Mouse (Mus musculus): ENCODE measurements at regions not wholly inside any gene's neighbourhood (a gene's known extent, or its start where the extent isn't known, plus 50 kb on each side); places are given as distances from the start of the nearest gene placed in this dataset.

DNA sequence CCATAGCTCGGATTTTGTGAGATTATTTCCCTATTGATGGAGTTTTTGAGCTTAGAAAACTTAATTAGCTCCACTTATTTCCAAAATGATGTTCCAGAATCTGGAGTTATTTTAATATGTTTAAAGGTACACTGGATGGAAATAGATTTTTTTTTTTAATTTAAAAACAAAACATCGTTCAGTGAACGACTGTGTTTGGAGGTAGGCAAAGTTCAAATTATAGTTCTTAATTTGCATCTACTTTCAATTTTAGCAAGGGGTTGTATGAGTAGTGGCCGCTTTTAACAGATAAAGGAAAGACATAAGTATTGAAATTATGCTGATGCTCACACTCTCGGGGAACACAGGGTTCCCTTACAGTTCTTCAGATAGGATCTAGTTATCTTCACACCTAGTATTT lies 284.6 kb upstream of the Adgrl2 start:
- Histone ChIP-seq H3K36me3 (no peaks in the 10 kb centered on the region), H3K27ac (no peak overlapping the region), H3K27me3 (0 out of 2 replicates have a peak, but pooled peaks cover 2% of the 10 kb centered on the region), H3K4me2 (replicated peaks) (peak overlapping the region; percentile 43; the same call in 1 of the 2 replicates), H3K9me3 (no peaks in the 10 kb centered on the region), H3K4me1 (peaks cover 4% of the 10 kb centered on the region; the same call in 1 of the 2 replicates), H3K4me3 (no peak overlapping the region), H3K9ac (no peak overlapping the region)
- WGBS: 79% methylated on average over 5 of the region's 5 CpGs
- ATAC-seq (ENCODE audit: low FRiP score, low read depth): no peak

- H3K27me3 ChIP-seq: 0 out of 2 replicates have a peak, but pooled peaks cover 2% of the 10 kb centered on the region
- no peaks in the 10 kb centered on the region for H3K36me3 ChIP-seq
- no peak overlapping the region for H3K9ac ChIP-seq
- no peak for ATAC-seq (ENCODE audit: low FRiP score, low read depth)
- H3K4me3 ChIP-seq: no peak overlapping the region
- peaks cover 4% of the 10 kb centered on the region; the same call in 1 of the 2 replicates for H3K4me1 ChIP-seq
- H3K27ac ChIP-seq: no peak overlapping the region
- 43% methylated on average over 12 of the region's 12 CpGs for WGBS
- peak overlapping the region; percentile 43 for H3K4me2 ChIP-seq (replicated peaks)
- H3K9me3 ChIP-seq: no peaks in the 10 kb centered on the region
Measured at GRCm38 (mm10) chr3:149273993-149274692, 283.8 kb upstream of the Adgrl2 start.

DNA sequence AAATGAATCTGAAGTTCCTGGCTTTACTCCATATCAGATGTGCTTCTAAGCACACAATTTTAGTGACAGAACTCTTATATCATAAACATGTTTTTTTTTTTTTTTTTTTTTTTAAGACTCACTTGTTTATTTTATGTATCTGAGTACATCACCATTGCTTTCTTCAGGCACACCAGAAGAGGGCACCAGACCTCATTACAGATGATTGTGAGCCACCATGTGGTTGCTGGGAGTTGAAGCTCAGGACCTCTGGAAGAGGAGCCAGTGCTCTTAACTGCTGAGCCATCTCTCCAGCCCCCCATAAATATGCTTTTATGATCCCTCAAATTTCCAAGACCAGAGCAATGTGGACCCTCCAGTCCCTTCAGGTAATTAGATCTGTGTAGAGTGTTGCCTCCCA lies 280.1 kb upstream of the Adgrl2 start:
- ATAC-seq (ENCODE audit: low FRiP score, low read depth): no peak
- no peaks in the 10 kb centered on the region for H3K9me3 ChIP-seq
- H3K4me2 ChIP-seq (replicated peaks): no peak overlapping the region
- H3K4me3 ChIP-seq: no peak overlapping the region
- no peaks in the 10 kb centered on the region for H3K36me3 ChIP-seq
- H3K27me3 ChIP-seq: 0 out of 2 replicates have a peak, but pooled peaks cover 2% of the 10 kb centered on the region
- no peak overlapping the region for H3K27ac ChIP-seq
- H3K9ac ChIP-seq: no peak overlapping the region
- H3K4me1 ChIP-seq: peaks cover 4% of the 10 kb centered on the region; the same call in 1 of the 2 replicates

- no peaks in the 10 kb centered on the region for H3K9me3 ChIP-seq
- no peak for ATAC-seq (ENCODE audit: low FRiP score, low read depth)
- no peaks in the 10 kb centered on the region for H3K27me3 ChIP-seq
- H3K4me2 ChIP-seq (replicated peaks): no peak overlapping the region
- no peaks in the 10 kb centered on the region for H3K4me1 ChIP-seq
- no peak overlapping the region for H3K27ac ChIP-seq
- 87% methylated on average over 3 of the region's 3 CpGs for WGBS
- H3K36me3 ChIP-seq: no peaks in the 10 kb centered on the region
- no peak overlapping the region for H3K9ac ChIP-seq
- H3K4me3 ChIP-seq: no peak overlapping the region
Measured at GRCm38 (mm10) chr3:149262332-149262970, 272.1 kb upstream of the Adgrl2 start.

DNA sequence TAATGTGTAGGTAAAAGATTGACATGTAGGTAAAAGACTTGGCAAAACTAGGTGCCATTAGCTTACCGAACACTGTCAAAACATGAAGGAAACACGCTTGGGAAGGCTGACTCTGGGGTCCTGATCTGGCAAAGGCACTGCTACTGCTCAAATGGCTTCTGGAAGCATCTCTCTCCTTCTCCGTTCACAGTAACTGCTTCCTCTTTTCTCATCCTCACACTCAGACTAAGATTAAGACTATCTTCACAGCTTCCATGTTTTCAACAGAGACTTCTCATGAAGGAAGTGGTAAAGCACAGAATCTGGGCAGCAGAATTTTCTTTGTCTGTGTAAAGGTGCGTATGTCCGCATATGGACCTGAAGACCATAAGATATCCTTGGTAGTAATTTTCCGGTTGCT lies 271.4 kb upstream of the Adgrl2 start:
- Histone ChIP-seq H3K9me3 (no peaks in the 10 kb centered on the region), H3K9ac (no peak overlapping the region), H3K27ac (no peak overlapping the region), H3K27me3 (no peaks in the 10 kb centered on the region), H3K36me3 (no peaks in the 10 kb centered on the region), H3K4me3 (no peak overlapping the region), H3K4me2 (replicated peaks) (no peak overlapping the region), H3K4me1 (peaks cover 4% of the 10 kb centered on the region)
- no peak for ATAC-seq (ENCODE audit: low FRiP score, low read depth)
- WGBS: 95% methylated on average over 6 of the region's 6 CpGs

DNA sequence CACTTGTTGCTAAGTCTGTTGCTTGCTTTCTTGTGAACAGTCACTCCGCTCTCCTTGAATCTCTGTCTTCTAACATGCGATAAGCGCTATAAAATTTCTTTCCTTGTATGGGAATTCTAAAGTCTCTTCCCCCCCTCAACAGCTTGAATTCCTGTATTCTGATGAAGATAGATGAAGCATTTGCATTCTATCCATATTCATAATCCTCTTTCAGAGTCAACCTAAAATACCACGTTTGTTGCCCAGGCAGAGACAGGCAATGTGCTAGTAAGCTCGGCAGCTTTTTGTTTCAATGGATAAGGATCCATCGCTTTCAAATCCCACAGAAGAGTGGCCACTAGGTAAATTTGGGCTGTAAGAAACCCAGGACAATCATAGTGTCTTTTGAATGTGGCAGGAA lies 268.5 kb upstream of the Adgrl2 start:
- no peaks in the 10 kb centered on the region for H3K36me3 ChIP-seq
- H3K4me2 ChIP-seq (replicated peaks): no peak overlapping the region
- ATAC-seq (ENCODE audit: low FRiP score, low read depth): no peak
- peaks cover 10% of the 10 kb centered on the region for H3K4me1 ChIP-seq
- WGBS: 91% methylated on average over 6 of the region's 6 CpGs
- H3K4me3 ChIP-seq: no peak overlapping the region
- no peaks in the 10 kb centered on the region for H3K27me3 ChIP-seq
- H3K9ac ChIP-seq: no peak overlapping the region
- no peaks in the 10 kb centered on the region for H3K9me3 ChIP-seq
- no peak overlapping the region for H3K27ac ChIP-seq

DNA sequence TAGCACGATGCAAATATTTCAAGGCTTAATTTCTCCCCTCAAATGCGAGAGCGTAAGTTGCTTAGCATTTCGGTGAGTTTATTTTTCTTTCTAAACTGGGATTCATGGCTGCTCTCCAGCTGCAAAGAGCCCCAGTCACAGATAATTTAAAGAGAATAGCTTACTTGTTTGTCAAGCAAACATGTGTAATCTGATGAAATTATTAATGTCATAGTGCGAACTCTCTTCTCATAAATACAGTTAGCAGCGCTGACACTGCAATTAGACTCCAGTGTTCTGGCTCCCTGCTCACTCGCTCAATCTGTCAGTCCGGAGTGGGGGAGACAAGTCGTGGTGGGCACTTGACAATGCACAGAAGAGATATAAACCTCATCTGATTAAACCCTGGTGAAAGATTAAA lies 266.5 kb upstream of the Adgrl2 start:
- Histone ChIP-seq H3K27me3 (0 out of 2 replicates have a peak, but pooled peaks cover 6% of the 10 kb centered on the region), H3K27ac (no peak overlapping the region), H3K4me1 (peaks cover 10% of the 10 kb centered on the region), H3K4me3 (no peak overlapping the region), H3K9ac (no peak overlapping the region), H3K9me3 (no peaks in the 10 kb centered on the region), H3K4me2 (replicated peaks) (no peak overlapping the region), H3K36me3 (no peaks in the 10 kb centered on the region)
- no peak for ATAC-seq (ENCODE audit: low FRiP score, low read depth)
- 44% methylated on average over 9 of the region's 9 CpGs for WGBS

- H3K27ac ChIP-seq: no peak overlapping the region
- ATAC-seq (ENCODE audit: low FRiP score, low read depth): no peak
- 72% methylated on average over 6 of the region's 6 CpGs for WGBS
- peaks cover 10% of the 10 kb centered on the region for H3K4me1 ChIP-seq
- no peaks in the 10 kb centered on the region for H3K9me3 ChIP-seq
- H3K9ac ChIP-seq: no peak overlapping the region
- H3K4me2 ChIP-seq (replicated peaks): no peak overlapping the region
- H3K27me3 ChIP-seq: 0 out of 2 replicates have a peak, but pooled peaks cover 6% of the 10 kb centered on the region
- no peak overlapping the region for H3K4me3 ChIP-seq
- no peaks in the 10 kb centered on the region for H3K36me3 ChIP-seq
Measured at GRCm38 (mm10) chr3:149253080-149253479, 262.7 kb upstream of the Adgrl2 start.

DNA sequence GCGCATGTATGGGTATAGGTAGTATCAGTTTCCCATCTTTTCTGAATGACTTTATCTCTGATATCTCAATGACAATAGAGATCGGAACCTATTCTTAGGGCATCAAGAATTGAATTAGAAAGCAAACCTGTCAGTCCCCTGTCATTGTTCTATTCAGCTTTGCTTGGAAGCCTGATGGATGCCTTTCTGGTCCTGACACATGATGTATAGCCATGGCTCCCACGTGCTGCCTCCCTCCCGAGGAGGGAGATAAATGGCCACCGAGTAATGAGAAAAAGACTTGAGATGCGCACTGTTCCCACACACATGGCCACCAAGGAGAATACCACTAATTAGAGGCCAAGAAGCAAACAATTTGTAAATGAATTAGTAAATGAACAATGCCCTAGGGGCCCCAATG lies 261.8 kb upstream of the Adgrl2 start:
- no peak overlapping the region for H3K9ac ChIP-seq
- H3K36me3 ChIP-seq: no peaks in the 10 kb centered on the region
- no peak overlapping the region for H3K27ac ChIP-seq
- no peak overlapping the region for H3K4me2 ChIP-seq (replicated peaks)
- no peak for ATAC-seq (ENCODE audit: low FRiP score, low read depth)
- 0 out of 2 replicates have a peak, but pooled peaks cover 6% of the 10 kb centered on the region for H3K27me3 ChIP-seq
- WGBS: 68% methylated on average over 6 of the region's 6 CpGs
- peaks cover 12% of the 10 kb centered on the region for H3K4me1 ChIP-seq
- no peaks in the 10 kb centered on the region for H3K9me3 ChIP-seq
- no peak overlapping the region for H3K4me3 ChIP-seq

DNA sequence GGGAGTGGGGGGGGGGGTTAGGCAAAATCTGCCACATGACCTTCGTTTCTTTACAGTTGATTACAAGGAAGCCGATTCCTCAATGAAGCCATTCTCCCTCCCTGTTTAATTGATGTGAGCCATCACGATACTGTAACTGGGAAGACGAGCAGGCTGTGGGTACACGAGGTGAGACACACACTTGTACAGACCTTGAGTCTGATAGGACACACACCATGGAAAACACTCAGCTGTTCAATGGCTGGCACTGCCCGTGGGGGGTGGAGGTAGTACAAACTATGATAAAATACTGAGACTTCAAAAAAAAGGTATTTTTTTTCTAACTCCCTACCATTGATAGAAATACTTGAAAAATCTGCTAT lies 257.3 kb upstream of the Adgrl2 start:
- 58% methylated on average over 6 of the region's 6 CpGs for WGBS
- ATAC-seq (ENCODE audit: low FRiP score, low read depth): no peak
- Histone ChIP-seq H3K4me2 (replicated peaks) (peak overlapping the region; percentile 14; the same call in 1 of the 2 replicates), H3K4me3 (no peak overlapping the region), H3K9me3 (no peaks in the 10 kb centered on the region), H3K36me3 (no peaks in the 10 kb centered on the region), H3K27me3 (0 out of 2 replicates have a peak, but pooled peaks cover 4% of the 10 kb centered on the region), H3K4me1 (peaks cover 6% of the 10 kb centered on the region; the same call in 1 of the 2 replicates), H3K27ac (no peak overlapping the region), H3K9ac (no peak overlapping the region)

GRCm38 (mm10) chr3:149246935-149247625 lies 256.7 kb upstream of the Adgrl2 start:
- WGBS: 34% methylated on average over 10 of the region's 10 CpGs
- H3K36me3 ChIP-seq: no peaks in the 10 kb centered on the region
- peaks cover 6% of the 10 kb centered on the region; the same call in 1 of the 2 replicates for H3K4me1 ChIP-seq
- ATAC-seq (ENCODE audit: low FRiP score, low read depth): 0 out of 2 replicates have a peak, but pooled peaks have one; percentile 36
- peak overlapping the region; percentile 14; the same call in 1 of the 2 replicates for H3K4me2 ChIP-seq (replicated peaks)
- H3K9ac ChIP-seq: no peak overlapping the region
- H3K9me3 ChIP-seq: no peaks in the 10 kb centered on the region
- no peaks in the 10 kb centered on the region for H3K27me3 ChIP-seq
- H3K27ac ChIP-seq: no peak overlapping the region
- H3K4me3 ChIP-seq: no peak overlapping the region

GRCm38 (mm10) chr3:149239664-149240063 lies 249.3 kb upstream of the Adgrl2 start:
- 0 out of 2 replicates have a peak, but pooled peaks cover 4% of the 10 kb centered on the region for H3K27me3 ChIP-seq
- no peaks in the 10 kb centered on the region for H3K36me3 ChIP-seq
- no peak overlapping the region for H3K27ac ChIP-seq
- H3K4me1 ChIP-seq: no peaks in the 10 kb centered on the region
- WGBS: 90% methylated on average over 3 of the region's 3 CpGs
- H3K9me3 ChIP-seq: no peaks in the 10 kb centered on the region
- no peak for ATAC-seq (ENCODE audit: low FRiP score, low read depth)
- no peak overlapping the region for H3K4me3 ChIP-seq
- no peak overlapping the region for H3K4me2 ChIP-seq (replicated peaks)
- H3K9ac ChIP-seq: no peak overlapping the region

Measured in limb, embryonic 13.5 days (tissue).